Mouse (Mus musculus) erythroblast, embryonic 14.5 days (primary cell): Measurements from ENCODE around the gene Zg16.

ENCODE experiments used
- GATA1 ChIP-seq: IDR thresholded peaks from 2 replicates; pipeline ENCODE4 v1.6.1; 2012; ENCODE audit warnings: low read length, inconsistent platforms, mixed read lengths
- TAL1 ChIP-seq: IDR thresholded peaks from 3 replicates; pipeline ENCODE4 v1.6.1; 2012; ENCODE audit warnings: low read length, inconsistent platforms, mixed read lengths

DNA sequence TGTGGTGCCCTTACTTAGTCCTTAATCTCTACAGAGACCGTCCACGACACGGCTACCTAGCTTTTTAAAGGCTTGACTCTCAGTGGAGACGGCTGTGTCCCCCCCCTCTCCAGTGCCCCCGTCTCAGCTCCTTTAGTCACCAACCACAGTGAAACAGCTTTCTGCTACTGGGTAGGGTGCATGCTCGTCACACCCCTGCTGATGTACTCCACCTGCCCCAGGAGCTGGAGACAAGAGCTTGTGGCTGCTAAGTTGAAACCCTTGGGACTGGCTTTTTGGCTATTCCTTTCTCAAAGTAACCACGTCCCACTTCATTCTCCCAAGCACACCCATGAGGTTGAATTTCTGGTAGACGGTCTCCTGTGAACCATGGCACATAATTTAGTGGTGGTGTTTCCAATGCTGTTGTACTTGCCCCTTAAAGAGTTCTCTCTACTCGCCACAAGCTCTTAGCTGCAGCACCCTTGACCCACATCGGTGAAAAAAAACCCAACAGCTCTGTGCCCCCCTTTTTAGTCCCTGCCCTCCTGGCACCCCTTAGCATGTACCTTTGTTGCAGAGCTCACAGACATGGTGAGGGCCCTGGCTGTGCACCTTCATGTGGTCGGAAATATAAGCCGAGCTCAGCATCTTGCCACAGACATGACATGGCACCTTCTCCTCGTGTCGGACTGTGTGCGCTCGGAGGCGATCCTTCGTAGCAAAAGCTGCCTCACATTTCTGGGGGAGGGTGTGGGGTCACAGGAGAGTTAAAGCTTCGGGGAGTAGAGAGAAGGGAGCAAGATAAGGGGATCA is 63.0 kb downstream of the Zg16 start:
- TF ChIP-seq GATA1 (no peak), TAL1 (no peak)
